ENCODE assay signal across 8 mouse cellular contexts in the genomic region with DNA sequence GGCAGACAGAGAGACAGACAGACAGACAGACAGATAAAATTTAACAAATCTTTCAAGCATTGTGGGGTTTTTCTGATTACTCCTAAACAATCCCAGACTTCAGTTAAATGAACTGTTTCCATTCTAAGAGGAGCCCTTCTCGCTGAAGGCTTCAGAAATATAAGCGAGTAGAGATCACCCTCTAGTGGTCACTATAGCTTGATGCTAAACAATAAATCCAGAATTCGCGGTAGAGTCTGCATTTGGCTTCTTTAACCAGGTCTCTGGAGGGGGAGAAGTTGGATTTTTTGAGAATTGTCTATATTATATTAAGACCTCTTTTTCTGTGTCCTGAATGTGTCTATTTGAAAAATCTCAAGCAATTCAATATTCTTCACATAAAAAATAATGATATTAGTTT. TPM values are rescaled to one million over a fixed set of nuclear protein-coding genes. Genes with fewer than 3 reads are reported as not detected.
DNase-seq lines count a peak whose midpoint lies in the region; ATAC-seq and TF ChIP-seq lines count a peak whose summit lies in the region.

No protein-coding gene starts in this region.

- 0 out of 2 replicates have a peak, but pooled peaks have one; percentile 71 for ATAC-seq in kidney, embryonic 14.5 days (ENCODE audit: low FRiP score, low TSS enrichment)
- ATAC-seq in hematopoietic stem cell, adult 5-6 weeks (replicated peaks in 1 of 2; ENCODE audit: insufficient read depth in 1 of 2, low FRiP score in 2 of 2, low TSS enrichment in 1 of 2, low read depth in 1 of 2, poor library complexity in 2 of 2, severe bottlenecking in 2 of 2), result peak; percentile 58 to 88; a peak in 3 of 4 replicates
- ATAC-seq in midbrain, postnatal 0 days (ENCODE audit: low FRiP score), result peak; percentile 52; the same call in 1 of the 2 replicates

- no peak overlapping the region for H3K9ac ChIP-seq in kidney, embryonic 14.5 days (ENCODE audit: low read depth, low read length)
- H3K9ac ChIP-seq in midbrain, postnatal 0 days (replicated peaks; ENCODE audit: low read length, poor library complexity, severe bottlenecking), result no peak overlapping the region

- no peak for DNase-seq in kidney, postnatal 4 days
- DNase-seq in CD4-positive helper T cell, adult 2 months (ENCODE audit: low read depth, low spot score), result peak; percentile 25
- peak; percentile 65 for DNase-seq in R1 (ENCODE audit: low read depth, low spot score)
- DNase-seq in midbrain, postnatal 0 days (ENCODE audit: low spot score), result peak; percentile 93
- no peak for DNase-seq in spleen, postnatal 14 days (ENCODE audit: low spot score in 2 of 2)
- no peak for DNase-seq in right cerebral cortex, postnatal 36 days (ENCODE audit: low spot score in 2 of 2)

- WGBS in kidney, embryonic 14.5 days, result 3% methylated on average over 4 of the region's 4 CpGs
- 0% methylated on average over 4 of the region's 4 CpGs for WGBS in midbrain, postnatal 0 days

- no peaks in the 10 kb centered on the region for H3K27me3 ChIP-seq in kidney, embryonic 14.5 days (ENCODE audit: control insufficient read depth, insufficient read depth, low read length)
- H3K27me3 ChIP-seq in midbrain, postnatal 0 days (ENCODE audit: insufficient read depth, low read length), result no peaks in the 10 kb centered on the region

- H3K36me3 ChIP-seq in kidney, embryonic 14.5 days (ENCODE audit: control insufficient read depth, insufficient read depth, low read length), result no peaks in the 10 kb centered on the region
- H3K36me3 ChIP-seq in midbrain, postnatal 0 days (ENCODE audit: insufficient read depth, low read length), result no peaks in the 10 kb centered on the region

- no peak overlapping the region for H3K4me2 ChIP-seq in kidney, embryonic 14.5 days (replicated peaks; ENCODE audit: low read depth, low read length)
- no peak overlapping the region for H3K4me2 ChIP-seq in midbrain, postnatal 0 days (ENCODE audit: low read depth, low read length, poor library complexity, severe bottlenecking)

- H3K27ac ChIP-seq in kidney, embryonic 14.5 days (ENCODE audit: low read depth, low read length), result no peak overlapping the region
- no peak overlapping the region for H3K27ac ChIP-seq in midbrain, postnatal 0 days (ENCODE audit: low read depth, low read length)

- no peaks in the 10 kb centered on the region for H3K9me3 ChIP-seq in kidney, embryonic 14.5 days (ENCODE audit: control insufficient read depth, low read length)
- H3K9me3 ChIP-seq in midbrain, postnatal 0 days (ENCODE audit: low read length), result no peaks in the 10 kb centered on the region

- peak; percentile 85 for TF ChIP-seq CTCF in midbrain, postnatal 0 days (IDR thresholded peaks at IDR 0.05)

- no peak overlapping the region for H3K4me3 ChIP-seq in kidney, embryonic 14.5 days (ENCODE audit: low read length)
- no peak overlapping the region for H3K4me3 ChIP-seq in midbrain, postnatal 0 days (ENCODE audit: low read depth, low read length)

- no peaks in the 10 kb centered on the region for H3K4me1 ChIP-seq in kidney, embryonic 14.5 days (ENCODE audit: control insufficient read depth, insufficient read depth, low read length)
- H3K4me1 ChIP-seq in midbrain, postnatal 0 days (ENCODE audit: insufficient read depth, low read length), result no peaks in the 10 kb centered on the region

RNA-seq across cellular contexts. Expression of a gene that starts 50.4 kb away (rescaled TPM):
- 7.1 and 9.6 TPM in 2 replicates for polyA plus RNA-seq in kidney, embryonic 14.5 days (2014; fragmentation: Nextera tagmentation; extraction: Ambion mirVana)
- 17.3 and 19.4 TPM in 2 replicates for total RNA-seq in hematopoietic stem cell, adult 5-6 weeks (2017)
- total RNA-seq in midbrain, postnatal 0 days (2014; rRNA removed), result 4.3 and 4.7 TPM in 2 replicates
- 4.2 and 4.3 TPM in 2 replicates for polyA plus RNA-seq in midbrain, postnatal 0 days (2015; fragmentation: Nextera tagmentation; extraction: Ambion mirVana)

RNA-seq across cellular contexts. Expression of a gene that starts 51.5 kb away (rescaled TPM):
- 8.3 and 10.8 TPM in 2 replicates for polyA plus RNA-seq in kidney, embryonic 14.5 days (2014; fragmentation: Nextera tagmentation; extraction: Ambion mirVana)
- total RNA-seq in hematopoietic stem cell, adult 5-6 weeks (2017), result 54.2 and 67.6 TPM in 2 replicates
- 20.2 and 25.1 TPM in 2 replicates for total RNA-seq in midbrain, postnatal 0 days (2014; rRNA removed)
- polyA plus RNA-seq in midbrain, postnatal 0 days (2015; fragmentation: Nextera tagmentation; extraction: Ambion mirVana), result 9.6 and 11.8 TPM in 2 replicates

Comparison
In these comparisons a context has a peak if more than half of its experiments do, and no peak if none do; other contexts are left out.
1. DNase-seq: peak in CD4-positive helper T cell, adult 2 months (single experiment), R1 (single experiment) and midbrain, postnatal 0 days (single experiment); none in kidney, postnatal 4 days (0 of 2), spleen, postnatal 14 days (0 of 2) and right cerebral cortex, postnatal 36 days (0 of 2).
2. Peak in every context shown above with its lines, with median percentiles within 50 percentile points of each other: ATAC-seq.